Mouse (Mus musculus) C2C12 (cell line): ENCODE data around the gene Klf9. TPM values are rescaled to one million over a fixed set of nuclear protein-coding genes. Genes with fewer than 3 reads are reported as not detected.

ENCODE experiments used
- H3K27me3 ChIP-seq: one replicate; pipeline ENCODE4 v1.6.1; 2011; ENCODE audit not compliant: control insufficient read depth, insufficient read depth, insufficient read length
- H3K36me3 ChIP-seq: one replicate; pipeline ENCODE4 v1.6.1; 2011; ENCODE audit not compliant: control insufficient read depth, insufficient read depth
- H3K4me3 ChIP-seq: one replicate; pipeline ENCODE4 v1.5.1; 2011; ENCODE audit warnings: mild to moderate bottlenecking, control low read depth; ENCODE audit not compliant: poor library complexity, insufficient read depth, severe bottlenecking
- H3K79me2 ChIP-seq: one replicate; pipeline ENCODE4 v1.6.1; 2011; ENCODE audit not compliant: control insufficient read depth, insufficient read depth
- H3K79me3 ChIP-seq: one replicate; pipeline ENCODE4 v1.6.1; 2011; ENCODE audit warnings: low read depth, control low read depth
- H3ac ChIP-seq: one replicate; pipeline ENCODE3; 2011; ENCODE audit warnings: low read depth; ENCODE audit not compliant: control insufficient read depth, insufficient read length
- CEBPB ChIP-seq: IDR thresholded peaks from one replicate; pipeline ENCODE4 v1.6.1; 2011; ENCODE audit warnings: low read depth, mild to moderate bottlenecking, control low read depth, moderate library complexity
- CTCF ChIP-seq: IDR thresholded peaks from one replicate; pipeline ENCODE4 v1.5.1; 2011; ENCODE audit not compliant: control insufficient read depth, insufficient read depth, insufficient read length
- FOSL1 ChIP-seq: IDR thresholded peaks from one replicate; pipeline ENCODE4 v1.8.0; 2011; ENCODE audit warnings: mild to moderate bottlenecking, low read length; ENCODE audit not compliant: poor library complexity, insufficient read depth, severe bottlenecking
- MAX ChIP-seq: IDR thresholded peaks from one replicate; pipeline ENCODE4 v1.6.1; 2011; ENCODE audit warnings: mild to moderate bottlenecking, control low read depth
- MYOD1 ChIP-seq: IDR thresholded peaks from one replicate; pipeline ENCODE4 v1.6.1; 2011; ENCODE audit warnings: low read depth; ENCODE audit not compliant: control insufficient read depth, insufficient read length
- MYOG ChIP-seq: IDR thresholded peaks from one replicate; pipeline ENCODE4 v1.6.1; 2011; ENCODE audit not compliant: control insufficient read depth, insufficient read length; ENCODE audit errors: extremely low read depth
- USF1 ChIP-seq: IDR thresholded peaks from one replicate; pipeline ENCODE4 v1.6.1; 2011; ENCODE audit warnings: low read depth, mild to moderate bottlenecking, control low read depth, moderate library complexity
- polyA plus RNA-seq: library from polyadenylated mRNA; unstranded; fragments of >200 nt; fragmentation: generic; extraction: Trizol; gene quantifications from one replicate; pipeline ENCODE4 v1.2.1, GENCODE M21; 2012; ENCODE audit warnings: missing spikeins

The Klf9 gene
- polyA plus RNA-seq, 1 experiment = 2.5 TPM

DNA sequence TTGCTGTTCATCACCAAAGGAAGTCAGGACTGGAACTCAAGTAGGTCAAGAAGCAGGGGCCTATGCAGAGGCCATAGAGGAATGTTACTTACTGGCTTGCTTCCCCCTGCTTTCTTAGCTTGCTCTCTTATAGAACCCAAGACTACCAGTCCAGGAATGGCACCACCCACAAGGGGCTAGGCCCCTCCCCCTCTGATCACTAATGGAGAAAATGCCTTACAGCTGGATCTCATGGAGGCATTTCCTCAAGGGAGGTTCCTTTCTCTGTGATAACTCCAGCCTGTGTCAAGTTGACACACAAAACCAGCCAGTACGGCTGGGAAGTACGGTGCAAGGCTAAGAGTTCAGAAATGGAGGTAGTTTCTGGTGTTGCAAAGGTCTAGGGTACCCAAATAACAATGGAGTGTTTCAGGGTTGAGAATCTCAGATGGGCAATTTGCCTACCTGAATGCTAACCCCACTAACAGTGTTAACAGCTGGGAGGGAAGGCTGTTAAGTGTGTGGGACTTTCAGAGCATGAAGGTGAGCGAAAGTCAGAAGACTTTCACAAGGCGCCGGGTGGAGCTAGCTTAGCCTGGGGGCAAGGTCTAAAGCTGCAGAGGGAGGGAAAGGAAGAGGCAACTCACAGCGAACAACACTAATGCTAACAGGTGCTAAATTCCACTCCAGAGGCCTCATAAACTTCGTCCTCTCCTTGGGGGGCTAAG is 8.2 kb upstream of the Klf9 start:
- Histone ChIP-seq H3ac (no peak overlapping the region), H3K27me3 (no peaks in the 10 kb centered on the region)
- no peak for TF ChIP-seq MAX
- no peak for TF ChIP-seq MYOD1
- no peak for TF ChIP-seq CEBPB
- TF ChIP-seq USF1 = no peak
- TF ChIP-seq FOSL1 = no peak
- no peak for TF ChIP-seq MYOG
- TF ChIP-seq CTCF = no peak

GRCm38 (mm10) chr19:23133427-23134094 is 7.5 kb upstream of the Klf9 start:
- H3ac ChIP-seq = no peak overlapping the region
- TF ChIP-seq USF1 (no peak), CTCF (no peak), MYOD1 (no peak), CEBPB (no peak), MYOG (no peak), MAX (no peak), FOSL1 (no peak)
- no peaks in the 10 kb centered on the region for H3K79me3 ChIP-seq
- no peak overlapping the region for H3K4me3 ChIP-seq
- no peaks in the 10 kb centered on the region for H3K79me2 ChIP-seq
- H3K36me3 ChIP-seq = no peaks in the 10 kb centered on the region
- no peaks in the 10 kb centered on the region for H3K27me3 ChIP-seq

More for the DNA sequence above, 8.2 kb upstream of the Klf9 start:
- no peaks in the 10 kb centered on the region for H3K36me3 ChIP-seq
- no peaks in the 10 kb centered on the region for H3K79me2 ChIP-seq
- no peak overlapping the region for H3K4me3 ChIP-seq
- no peaks in the 10 kb centered on the region for H3K79me3 ChIP-seq

GRCm38 (mm10) chr19:23134095-23134440 is 7.0 kb upstream of the Klf9 start:
- Histone ChIP-seq H3K4me3 (peak overlapping the region; percentile 18), H3K36me3 (no peaks in the 10 kb centered on the region), H3K79me3 (no peaks in the 10 kb centered on the region), H3K79me2 (no peaks in the 10 kb centered on the region), H3K27me3 (no peaks in the 10 kb centered on the region), H3ac (peak overlapping the region; percentile 39)
- TF ChIP-seq CEBPB (no peak), CTCF (peak; percentile 19), USF1 (no peak)

DNA sequence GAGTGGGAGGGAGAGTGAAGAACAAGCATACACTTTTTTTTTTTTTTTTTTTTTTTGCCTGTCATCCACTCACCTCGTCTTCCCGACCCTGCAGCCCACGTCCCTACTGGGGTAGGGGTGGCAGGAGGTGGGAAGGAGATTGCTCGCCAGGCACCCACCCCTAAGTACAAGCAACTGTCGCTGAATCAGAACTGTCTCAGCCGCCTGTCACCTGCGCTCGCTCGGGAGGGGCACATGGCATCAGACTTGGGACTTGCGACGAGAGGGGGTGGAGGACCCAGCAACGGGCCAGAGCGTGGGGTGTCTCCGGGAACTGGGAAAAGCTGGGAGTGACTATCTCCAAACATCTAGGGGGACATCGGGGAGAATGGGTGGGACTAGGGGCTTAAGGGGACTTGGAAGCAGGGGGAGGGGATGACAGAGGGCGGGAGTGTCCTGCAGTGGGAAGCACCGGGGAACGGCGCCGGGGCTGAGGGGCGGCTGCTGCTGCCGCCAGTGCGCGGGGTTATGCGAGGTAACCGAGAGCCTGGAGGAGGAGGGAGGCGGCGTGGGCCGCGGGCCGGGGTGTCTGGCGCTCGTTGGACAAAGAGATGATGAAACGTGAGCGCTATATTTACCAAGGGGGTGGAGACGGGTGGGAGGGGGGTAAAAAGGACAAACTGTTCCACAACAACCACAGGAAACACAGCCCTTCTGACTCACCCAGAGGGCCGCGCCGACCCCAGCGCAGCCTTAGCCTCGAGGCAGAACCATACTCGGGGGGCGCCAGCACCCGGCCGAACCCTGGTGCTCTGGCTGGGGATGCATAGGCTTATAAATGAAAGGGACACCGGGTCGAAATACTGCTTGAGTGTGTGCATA is 6.4 kb upstream of the Klf9 start:
- no peaks in the 10 kb centered on the region for H3K79me3 ChIP-seq
- no peaks in the 10 kb centered on the region for H3K36me3 ChIP-seq
- TF ChIP-seq CEBPB (peak; percentile 66), USF1 (no peak), MAX (peak; percentile 19), FOSL1 (no peak)
- no peaks in the 10 kb centered on the region for H3K79me2 ChIP-seq
- peak overlapping the region; percentile 18 for H3K4me3 ChIP-seq
- no peaks in the 10 kb centered on the region for H3K27me3 ChIP-seq
- H3ac ChIP-seq = peak overlapping the region; percentile 64

DNA sequence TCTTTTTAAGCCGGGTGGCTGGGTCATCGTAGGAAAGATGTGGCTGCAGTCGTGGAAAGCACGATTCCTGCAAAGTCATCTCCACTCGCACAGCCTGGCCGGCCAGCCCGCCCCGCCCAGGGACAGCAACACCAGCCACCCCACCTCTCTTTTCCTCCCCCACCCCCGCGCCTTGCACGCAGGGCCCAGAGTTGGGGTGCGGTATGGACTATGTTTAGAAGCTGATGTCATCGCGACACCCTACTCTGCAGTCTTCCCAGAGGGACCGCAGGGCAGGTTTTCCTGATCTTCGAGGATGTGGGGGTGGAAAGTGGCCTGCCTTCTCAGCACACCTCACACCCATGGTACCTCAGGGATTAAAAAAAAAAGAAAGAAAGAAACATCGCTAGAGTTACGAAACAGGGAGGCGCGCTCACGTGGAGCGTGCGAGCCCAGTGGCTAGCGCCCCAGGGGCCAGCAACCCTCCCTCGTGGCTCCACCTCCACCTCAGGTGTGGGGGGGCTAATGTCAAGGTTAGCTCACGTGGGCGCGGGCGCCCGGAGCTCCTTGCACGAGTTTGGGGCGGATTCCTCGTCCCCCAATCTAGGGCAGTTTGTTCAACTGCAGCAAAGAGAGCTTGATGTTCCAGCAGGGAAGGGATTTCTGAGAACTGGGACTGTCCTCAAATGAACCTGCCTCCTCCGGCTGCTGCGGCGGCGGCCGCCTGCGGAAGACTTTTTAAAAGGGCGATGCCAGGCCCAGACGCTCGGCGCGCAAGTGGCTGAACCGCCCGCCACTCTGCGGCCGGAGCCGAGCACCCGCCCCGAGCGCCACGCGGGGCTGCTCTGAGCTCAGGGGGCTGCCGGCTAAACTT is 5.5 kb upstream of the Klf9 start:
- TF ChIP-seq MYOD1 (no peak), CEBPB (peak; percentile 20), CTCF (no peak), USF1 (no peak), FOSL1 (no peak), MYOG (no peak), MAX (peak; percentile 64)
- Histone ChIP-seq H3K79me3 (no peaks in the 10 kb centered on the region), H3K36me3 (no peaks in the 10 kb centered on the region), H3K27me3 (no peaks in the 10 kb centered on the region), H3K79me2 (no peaks in the 10 kb centered on the region), H3K4me3 (peak overlapping the region; percentile 18), H3ac (peak overlapping the region; percentile 70)
